Mouse (Mus musculus): ENCODE data around the gene Tomm40. TPM values are rescaled to one million over a fixed set of nuclear protein-coding genes. Genes with fewer than 3 reads are reported as not detected.
A peak's percentile ranks its signal among the peaks of the same experiment; 100 is the strongest.
"Not testable (repeated sequence)": the region's sequence is repeated elsewhere in the genome, so short reads cannot be mapped to it uniquely, and the experiment has no call there.

The Tomm40 gene
- total RNA-seq, 4 experiments from 2014 or later = 109 to 112 (median 111) TPM

GRCm38 (mm10) chr7:19688611-19689010 is 26.6 kb downstream of the Tomm40 start:
- DNase-seq (ENCODE audit: low spot score in 2 of 2) = no peak

DNA sequence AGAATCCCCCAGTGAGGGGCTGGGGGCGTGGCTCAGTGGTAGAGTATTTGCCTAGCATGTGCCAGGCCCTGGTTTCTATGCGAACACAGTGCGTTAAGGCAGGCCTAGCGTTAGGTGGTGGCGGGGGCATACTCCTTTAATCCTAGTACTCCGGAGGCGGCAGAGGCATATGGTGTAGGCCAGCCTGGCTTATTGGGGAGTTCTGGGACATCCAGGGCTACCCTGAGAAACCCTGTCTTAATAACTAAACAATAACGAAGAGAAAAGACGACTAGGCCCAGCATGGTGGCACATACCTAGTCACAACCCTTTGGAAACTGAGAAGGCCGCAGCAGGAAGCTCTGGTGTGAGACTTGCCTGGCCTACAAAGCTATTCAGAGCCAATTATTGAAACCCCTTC is 27.1 kb downstream of the Tomm40 start:
- DNase-seq (ENCODE audit: low spot score in 2 of 2) = no peak

DNA sequence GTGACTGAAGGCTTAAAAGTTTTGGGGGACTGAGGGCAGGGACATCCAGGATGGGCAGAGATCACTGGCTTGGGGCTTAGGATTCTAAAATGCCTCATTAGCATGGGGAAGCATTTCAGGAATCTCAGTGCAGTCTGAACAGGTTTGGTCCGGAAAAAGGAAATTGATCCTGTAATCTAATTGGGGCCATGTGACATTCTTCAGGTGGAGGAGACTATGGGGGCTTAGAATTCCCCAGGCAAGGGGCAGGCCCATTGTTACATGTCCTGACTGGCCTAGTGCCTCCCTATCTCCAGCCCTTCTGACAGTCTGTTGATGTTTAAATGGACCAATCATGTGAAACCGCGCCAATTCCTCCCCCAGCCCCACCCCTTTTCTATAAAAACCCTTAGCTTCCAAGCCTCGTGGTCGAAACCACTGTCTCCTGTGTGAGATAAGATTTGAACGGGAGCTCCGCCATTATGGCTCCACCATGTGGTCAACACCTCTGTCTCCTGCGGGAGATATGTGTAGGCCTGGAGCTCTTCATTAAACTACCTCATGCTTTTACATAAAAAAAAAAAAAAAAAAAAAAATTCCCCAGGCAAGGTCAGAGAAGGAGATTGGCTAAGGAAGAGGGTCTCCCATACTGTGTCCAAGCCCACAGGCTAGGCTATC is 28.2 kb downstream of the Tomm40 start:
- not testable (repeated sequence) for DNase-seq (ENCODE audit: low spot score in 2 of 2)

GRCm38 (mm10) chr7:19686521-19686920 is 28.7 kb downstream of the Tomm40 start:
- no peak for DNase-seq (ENCODE audit: low spot score in 2 of 2)

DNA sequence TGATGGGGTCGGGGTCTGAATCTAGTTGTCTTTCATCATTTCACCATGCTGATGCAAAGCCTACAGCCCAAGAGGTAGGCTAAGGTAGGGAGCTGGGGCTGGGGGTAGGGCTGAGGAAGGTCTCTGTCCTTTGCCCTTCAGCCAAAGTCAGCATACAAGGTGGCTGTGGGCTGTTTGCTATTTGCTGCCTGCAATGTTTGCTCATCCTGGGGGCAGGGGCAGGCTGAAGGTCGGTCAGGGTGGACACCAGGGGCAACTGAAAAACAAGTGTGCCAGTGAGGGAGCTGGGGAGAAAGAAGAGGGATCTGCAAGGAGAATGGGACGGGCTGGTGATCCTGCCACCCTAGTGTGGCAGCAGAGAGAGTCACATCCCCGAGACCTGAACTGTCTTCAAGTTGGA is 29.9 kb downstream of the Tomm40 start:
- no peak for DNase-seq (ENCODE audit: low spot score in 2 of 2)

DNA sequence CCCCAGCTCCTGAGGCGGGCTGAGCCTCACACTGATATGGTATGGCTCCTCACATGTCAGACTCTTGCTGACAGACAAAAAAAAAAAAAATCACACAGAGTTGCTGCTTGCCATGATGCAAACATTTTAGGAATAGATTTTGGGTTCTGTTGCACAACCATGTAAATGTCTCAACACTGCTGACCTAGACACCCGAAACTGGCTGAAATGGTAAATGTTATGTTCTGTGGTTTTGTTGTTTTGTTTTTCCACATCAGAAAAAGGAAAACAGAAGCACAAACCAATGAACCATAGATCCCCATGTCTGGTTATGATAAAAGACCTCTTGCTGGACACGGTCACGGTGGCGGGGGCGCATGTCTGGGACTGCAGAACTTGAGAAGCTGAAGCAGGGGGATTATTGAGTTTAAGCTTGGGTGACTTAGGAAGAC is 31.5 kb downstream of the Tomm40 start:
- DNase-seq (ENCODE audit: low spot score in 2 of 2) = no peak

DNA sequence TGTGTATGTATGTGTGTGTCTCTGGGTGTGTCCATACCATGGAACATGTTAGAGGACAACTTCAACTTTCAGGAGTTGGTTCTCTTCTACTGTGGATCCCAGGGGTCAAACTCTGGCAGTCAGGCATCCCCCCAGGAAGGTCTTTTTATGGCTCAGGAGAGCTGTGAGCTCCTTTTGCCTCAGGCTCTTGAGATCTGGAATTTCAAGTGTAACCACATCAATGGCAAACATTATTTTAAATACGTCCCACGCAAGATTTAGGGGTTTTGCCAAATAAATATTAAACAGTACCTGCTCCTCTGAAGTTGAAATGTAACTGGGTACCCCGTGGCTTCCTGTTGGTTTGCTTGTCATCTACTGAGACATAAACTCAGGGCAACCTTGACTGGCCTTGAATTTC is 32.3 kb downstream of the Tomm40 start:
- no peak for DNase-seq (ENCODE audit: low spot score in 2 of 2)

DNA sequence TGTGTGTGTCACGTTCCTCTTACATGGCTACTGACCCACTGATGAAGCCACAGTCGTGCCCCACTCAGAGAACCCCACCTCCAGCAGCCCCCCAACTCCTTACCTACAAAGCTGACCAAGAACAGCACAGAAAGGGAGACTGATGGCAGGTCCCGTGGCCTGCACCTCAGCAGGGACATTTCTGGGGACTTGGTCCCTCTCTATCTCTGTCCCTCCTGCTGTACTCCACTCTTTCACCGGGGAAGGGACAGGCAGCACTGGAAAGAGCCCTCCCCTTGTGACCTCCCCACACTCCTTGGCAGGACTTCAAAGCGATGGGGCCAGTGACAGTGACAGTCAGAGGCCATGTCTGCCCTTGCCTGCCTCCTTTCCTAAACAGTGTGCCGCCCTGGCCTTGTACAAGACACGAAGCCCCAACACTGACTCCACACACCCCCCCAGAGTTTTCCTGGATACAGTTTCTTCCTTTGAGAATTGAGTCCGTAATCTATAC is 34.0 kb downstream of the Tomm40 start, which contains the start of the genes Gm44805 and Apoc4:
TSS of gene Gm44805 (minus strand) at position 222 of the 493 bp plus-strand sequence.
TSS of gene Apoc4 (minus strand) at position 278 of the 493 bp plus-strand sequence.
- no peak for DNase-seq (ENCODE audit: low spot score in 2 of 2)

- DNase-seq (ENCODE audit: low spot score in 2 of 2) = no peak
Measured at GRCm38 (mm10) chr7:19680702-19681101, 34.5 kb downstream of the Tomm40 start.

GRCm38 (mm10) chr7:19678901-19679300 is 36.3 kb downstream of the Tomm40 start:
- DNase-seq (ENCODE audit: low spot score in 2 of 2) = no peak

DNA sequence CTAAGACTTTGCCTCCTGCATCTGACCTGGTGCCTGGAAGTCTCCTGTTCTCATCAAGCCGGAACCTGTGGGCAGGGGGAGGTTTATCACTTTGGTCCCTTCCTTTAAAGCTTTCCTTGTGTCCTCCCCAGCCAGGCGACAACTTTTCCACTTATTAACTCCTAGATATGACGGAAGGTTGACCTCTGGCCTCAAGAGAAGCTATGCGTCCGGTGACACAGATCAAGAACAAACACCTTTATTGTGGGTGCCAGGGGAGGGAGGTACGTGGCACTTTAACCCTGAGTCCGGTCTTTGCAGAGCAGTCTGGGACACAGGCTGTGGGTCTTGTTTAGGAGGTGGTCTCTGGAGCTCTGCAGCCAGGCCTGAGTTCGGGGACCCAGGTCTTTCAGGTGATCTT is 37.4 kb downstream of the Tomm40 start, which contains the start of gene Apoc2:
TSS of gene Apoc2 (minus strand) at position 70 of the 400 bp plus-strand sequence.
- DNase-seq (ENCODE audit: low spot score in 2 of 2) = no peak

- no peak for DNase-seq (ENCODE audit: low spot score in 2 of 2)
Measured at GRCm38 (mm10) chr7:19676662-19677061, 38.6 kb downstream of the Tomm40 start.

DNA sequence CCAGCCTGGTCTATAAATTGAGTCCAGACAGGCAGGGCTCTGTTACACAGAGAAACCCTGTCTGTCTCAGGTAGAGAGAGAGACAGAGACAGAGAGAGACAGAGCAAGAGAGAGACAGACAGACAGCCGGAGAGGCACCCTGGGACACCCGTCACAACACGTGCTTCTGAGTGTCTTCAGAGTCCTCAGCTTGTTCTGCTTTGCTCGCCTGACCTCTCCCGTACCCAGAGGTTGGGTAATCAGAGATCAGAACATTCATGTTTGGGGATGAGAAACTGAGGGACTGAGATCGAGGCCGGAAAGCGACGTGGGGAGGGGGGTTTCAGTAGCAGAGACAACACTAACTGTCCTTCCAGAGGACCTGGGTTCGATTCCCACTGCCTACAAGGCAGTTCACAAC is 39.4 kb downstream of the Tomm40 start:
- no peak for DNase-seq (ENCODE audit: low spot score in 2 of 2)

DNA sequence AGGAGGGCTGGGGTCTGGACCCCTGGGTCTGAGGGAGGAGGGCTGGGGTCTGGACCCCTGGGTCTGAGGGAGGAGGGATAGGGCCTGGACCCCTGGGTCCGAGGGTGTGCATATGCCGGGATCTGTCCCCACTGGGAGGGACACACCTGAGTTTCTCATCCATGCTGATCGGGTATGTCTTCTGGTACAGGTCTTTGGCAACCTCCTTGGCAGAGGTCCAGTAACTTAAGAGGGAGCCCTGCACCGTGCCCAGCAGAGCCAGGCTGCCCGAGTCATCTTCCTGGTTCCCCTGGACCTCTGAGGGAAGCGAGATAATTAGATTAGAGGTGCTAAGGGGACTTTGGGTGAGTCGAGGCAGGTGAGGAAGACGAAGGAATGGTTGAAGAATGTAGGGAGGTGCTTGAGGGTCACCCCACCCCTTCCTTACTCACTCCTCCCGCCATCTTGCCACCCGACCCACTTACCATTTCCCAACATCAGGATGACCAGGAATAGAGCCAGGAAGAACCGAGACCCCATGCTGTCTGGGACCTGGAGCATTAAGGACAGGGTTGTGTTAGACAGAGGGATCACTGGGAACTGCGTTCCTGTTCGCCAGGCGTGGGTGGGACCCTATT is 42.0 kb downstream of the Tomm40 start:
- no peak for DNase-seq (ENCODE audit: low spot score in 2 of 2)

DNA sequence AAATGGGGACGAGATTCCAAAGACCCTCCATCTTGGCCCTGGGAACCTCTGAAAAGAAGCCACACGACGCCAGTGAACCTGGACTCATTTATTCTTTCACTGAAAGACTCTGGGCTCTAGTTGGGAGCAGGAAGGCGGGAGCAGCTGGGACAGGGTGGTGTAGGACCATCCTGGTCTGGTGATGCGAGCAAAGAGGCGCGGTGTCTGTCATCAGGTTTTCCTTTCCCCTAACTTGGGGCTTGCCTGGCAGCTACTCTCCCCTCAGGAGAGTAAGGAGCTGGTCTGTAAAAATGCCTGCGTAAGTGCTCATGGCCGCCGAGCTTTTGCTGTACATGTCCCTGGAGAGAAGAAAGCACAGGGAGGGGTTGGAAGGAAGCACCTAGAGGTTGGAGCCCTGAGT is 43.7 kb downstream of the Tomm40 start:
- no peak for DNase-seq (ENCODE audit: low spot score in 2 of 2)

DNA sequence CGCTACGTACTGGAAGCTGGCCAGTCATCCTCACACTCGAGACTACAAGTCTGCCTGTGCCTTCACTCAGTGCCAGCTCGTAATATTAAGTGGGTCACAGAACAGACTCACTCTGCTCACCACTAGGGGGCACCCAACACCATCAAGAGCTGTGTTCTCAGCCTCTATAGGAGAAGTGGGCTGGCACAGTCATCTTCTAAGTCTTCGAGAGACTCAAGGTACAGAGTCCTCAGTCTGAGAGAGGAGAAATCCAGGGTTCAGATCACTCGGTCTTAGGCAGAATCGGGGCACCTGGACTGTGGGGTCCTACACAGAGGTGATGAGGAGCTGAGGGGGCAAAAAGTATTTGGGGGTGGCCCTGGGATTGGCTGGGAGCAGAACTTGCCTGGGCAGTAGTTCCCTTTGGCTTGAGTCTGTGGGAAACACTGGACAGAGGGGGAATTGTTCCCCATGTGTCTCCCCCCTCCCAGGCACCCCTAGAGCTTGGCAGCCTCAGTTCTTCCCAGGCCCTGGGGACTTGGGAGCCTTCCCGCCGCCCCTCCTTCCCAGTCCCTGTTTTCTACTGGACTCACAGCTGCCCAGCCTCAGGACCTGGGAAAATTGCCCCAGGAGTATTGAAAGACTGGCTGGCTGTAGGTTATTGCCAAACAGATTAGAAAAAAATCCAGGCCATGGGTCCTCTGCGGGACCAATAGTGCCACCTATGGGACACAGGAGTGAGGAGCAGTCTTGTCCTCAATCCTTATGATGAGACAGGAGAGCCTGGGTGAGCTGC is 46.1 kb downstream of the Tomm40 start:
- DNase-seq (ENCODE audit: low spot score in 2 of 2) = peak; percentile 70 to 92

DNA sequence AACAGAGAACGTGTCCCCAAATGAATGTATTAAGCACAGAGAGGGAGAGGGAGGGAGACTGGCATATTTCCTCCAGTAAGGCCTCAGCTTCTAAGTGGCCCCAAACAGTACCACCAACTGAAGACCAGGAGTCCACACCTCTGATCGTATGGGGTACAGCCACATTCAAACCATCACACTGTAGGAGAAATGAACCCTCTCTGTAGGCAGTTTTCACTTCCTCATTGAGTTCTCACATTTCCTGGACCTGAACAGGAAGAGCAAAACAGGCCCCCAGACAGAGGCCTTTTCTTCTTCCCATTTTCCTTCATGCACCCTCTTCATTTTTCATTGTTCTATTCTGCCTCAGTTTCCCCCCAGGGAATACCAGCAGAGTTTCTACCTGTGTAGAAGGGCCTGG is 47.8 kb downstream of the Tomm40 start:
- DNase-seq (ENCODE audit: low spot score in 2 of 2) = no peak

DNA sequence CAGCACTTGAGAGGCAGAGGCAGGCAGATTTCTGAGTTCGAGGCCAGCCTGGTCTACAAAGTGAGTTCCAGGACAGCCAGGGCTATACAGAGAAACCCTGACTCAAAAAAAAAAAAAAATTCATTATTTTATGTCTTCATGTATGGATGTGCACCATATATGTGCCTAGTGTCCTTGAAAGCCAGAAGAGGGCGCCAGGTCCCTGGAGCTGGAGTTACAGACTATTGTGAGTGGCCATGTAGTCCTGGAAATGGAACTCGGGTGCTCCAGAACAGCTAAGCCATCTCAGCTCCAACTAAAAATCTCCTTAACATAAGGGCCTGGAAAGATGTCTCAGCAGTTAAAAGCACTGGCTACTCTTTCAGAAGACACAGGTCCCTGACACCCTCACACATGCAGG is 48.5 kb downstream of the Tomm40 start:
- DNase-seq (ENCODE audit: low spot score in 2 of 2) = no peak

GRCm38 (mm10) chr7:19664955-19665841 is 50.0 kb downstream of the Tomm40 start, which contains the start of gene Clptm1:
Clptm1 (minus strand) TSS chr7:19665033.
- peak; percentile 96 to 98 for DNase-seq (ENCODE audit: low spot score in 2 of 2)

GRCm38 (mm10) chr7:19664455-19664954 is 50.7 kb downstream of the Tomm40 start:
- peak in 1 of 2 experiments; percentile 21 for DNase-seq (ENCODE audit: low spot score in 2 of 2)

DNA sequence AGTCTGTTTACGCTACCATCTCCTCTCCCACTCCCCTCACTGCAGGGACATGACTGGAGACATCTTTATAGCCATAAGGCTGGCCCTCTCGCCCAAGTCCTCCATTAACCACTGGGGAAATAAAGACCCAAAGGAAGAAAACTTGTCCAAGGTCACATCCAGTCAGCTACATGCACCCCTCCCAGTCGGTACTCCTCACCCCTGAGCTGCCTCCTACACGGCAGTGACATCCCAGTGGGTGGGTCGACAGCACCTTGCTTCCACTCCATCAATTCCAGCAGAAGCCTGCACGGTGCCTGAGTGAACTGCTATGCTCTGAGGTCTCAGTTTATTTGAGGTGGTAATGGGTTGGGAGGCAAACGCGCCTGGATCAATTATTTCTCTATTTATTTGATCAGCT is 51.3 kb downstream of the Tomm40 start:
- peak in 1 of 2 experiments; percentile 25 for DNase-seq (ENCODE audit: low spot score in 2 of 2)

Measured in left cerebral cortex, adult 8-10 months (tissue).